In genomic region chr2:106821292-106821691, GRCm38 (mm10) we compare ENCODE assay signal across 25 mouse cellular contexts.
DNase-seq lines count a peak whose midpoint lies in the region; ATAC-seq lines count a peak whose summit lies in the region.
"Had no signal": no experiment of that assay in that cellular context is flagged by ENCODE, and none has a peak within 500 bp of the region (broad histone marks: within the 10 kb centered on the region; RNA-seq: fewer than 3 reads in every experiment).

No protein-coding gene starts in this region.

- H3K27me3 ChIP-seq in intestine, embryonic 14.5 days (replicated peaks; ENCODE audit: control insufficient read depth, insufficient read depth, low read length): no peaks in the 10 kb centered on the region
- H3K27me3 ChIP-seq in intestine, embryonic 16.5 days (replicated peaks; ENCODE audit: control insufficient read depth, insufficient read depth, low read length): no peaks in the 10 kb centered on the region
- no peaks in the 10 kb centered on the region for H3K27me3 ChIP-seq in midbrain, embryonic 12.5 days
- H3K27me3 ChIP-seq in midbrain, embryonic 10.5 days (ENCODE audit: low read depth, poor library complexity, severe bottlenecking): no peaks in the 10 kb centered on the region; the same call in 1 of the 2 replicates
- H3K27me3 ChIP-seq in neural tube, embryonic 14.5 days (ENCODE audit: control insufficient read depth, insufficient read depth, low read length): no peaks in the 10 kb centered on the region
- H3K27me3 ChIP-seq: intestine, embryonic 15.5 days; limb, embryonic 12.5 days; liver, embryonic 15.5 days had no signal

- ATAC-seq in intestine, embryonic 14.5 days (replicated peaks; ENCODE audit: low FRiP score, low TSS enrichment, low read depth): no peak
- no peak for ATAC-seq in intestine, embryonic 16.5 days
- ATAC-seq in midbrain, embryonic 12.5 days (ENCODE audit: low FRiP score, low read depth): 0 out of 2 replicates have a peak, but pooled peaks have one; percentile 25
- ATAC-seq in neural tube, embryonic 14.5 days (ENCODE audit: low read depth): peak; percentile 22; the same call in 1 of the 2 replicates
- ATAC-seq: intestine, embryonic 15.5 days had no signal

- H3K4me2 ChIP-seq in intestine, embryonic 14.5 days (ENCODE audit: low read length): no peak overlapping the region
- no peak overlapping the region for H3K4me2 ChIP-seq in intestine, embryonic 16.5 days (ENCODE audit: low read depth, low read length)
- no peak overlapping the region for H3K4me2 ChIP-seq in midbrain, embryonic 12.5 days (replicated peaks)
- H3K4me2 ChIP-seq in neural tube, embryonic 14.5 days (ENCODE audit: low read depth, low read length): no peak overlapping the region
- H3K4me2 ChIP-seq: hindbrain, embryonic 14.5 days; intestine, embryonic 15.5 days; limb, embryonic 12.5 days; liver, embryonic 15.5 days; lung, embryonic 14.5 days had no signal

- no peak overlapping the region for H3K9ac ChIP-seq in intestine, embryonic 14.5 days (ENCODE audit: low read length)
- H3K9ac ChIP-seq in intestine, embryonic 16.5 days (ENCODE audit: low read depth, low read length): no peak overlapping the region
- no peak overlapping the region for H3K9ac ChIP-seq in midbrain, embryonic 12.5 days (replicated peaks)
- no peak overlapping the region for H3K9ac ChIP-seq in neural tube, embryonic 14.5 days (replicated peaks; ENCODE audit: low read depth, low read length)
- H3K9ac ChIP-seq: hindbrain, embryonic 14.5 days; intestine, embryonic 15.5 days; limb, embryonic 12.5 days; liver, embryonic 15.5 days; lung, embryonic 14.5 days had no signal

- 55% methylated on average over 8 of the region's 8 CpGs for WGBS in intestine, embryonic 14.5 days
- WGBS in intestine, embryonic 16.5 days: 63% methylated on average over 8 of the region's 8 CpGs
- WGBS in midbrain, embryonic 12.5 days: 67% methylated on average over 8 of the region's 8 CpGs
- WGBS in midbrain, embryonic 10.5 days: 73% methylated on average over 8 of the region's 8 CpGs
- WGBS in neural tube, embryonic 14.5 days: 46% methylated on average over 8 of the region's 8 CpGs

- H3K36me3 ChIP-seq in intestine, embryonic 14.5 days (ENCODE audit: control insufficient read depth, insufficient read depth, low read length): no peaks in the 10 kb centered on the region
- no peaks in the 10 kb centered on the region for H3K36me3 ChIP-seq in intestine, embryonic 16.5 days (ENCODE audit: control insufficient read depth, insufficient read depth, low read length)
- H3K36me3 ChIP-seq in midbrain, embryonic 12.5 days: no peaks in the 10 kb centered on the region
- H3K36me3 ChIP-seq in midbrain, embryonic 10.5 days: no peaks in the 10 kb centered on the region
- H3K36me3 ChIP-seq in neural tube, embryonic 14.5 days (ENCODE audit: control insufficient read depth, insufficient read depth, low read length): no peaks in the 10 kb centered on the region
- H3K36me3 ChIP-seq: intestine, embryonic 15.5 days; limb, embryonic 12.5 days; liver, embryonic 15.5 days had no signal

- no peak overlapping the region for H3K27ac ChIP-seq in intestine, embryonic 14.5 days (ENCODE audit: low read depth)
- no peak overlapping the region for H3K27ac ChIP-seq in intestine, embryonic 16.5 days (ENCODE audit: low read length)
- H3K27ac ChIP-seq in midbrain, embryonic 12.5 days (replicated peaks): no peak overlapping the region
- no peak overlapping the region for H3K27ac ChIP-seq in midbrain, embryonic 10.5 days (replicated peaks)
- H3K27ac ChIP-seq in neural tube, embryonic 14.5 days (ENCODE audit: low read depth, low read length): no peak overlapping the region; the same call in 1 of the 2 replicates
- H3K27ac ChIP-seq: hindbrain, embryonic 14.5 days; intestine, embryonic 15.5 days; liver, embryonic 15.5 days; stomach, postnatal 0 days had no signal

- no peaks in the 10 kb centered on the region for H3K9me3 ChIP-seq in intestine, embryonic 14.5 days (ENCODE audit: control insufficient read depth, low read length)
- no peaks in the 10 kb centered on the region for H3K9me3 ChIP-seq in intestine, embryonic 16.5 days (ENCODE audit: control insufficient read depth, low read length)
- no peaks in the 10 kb centered on the region for H3K9me3 ChIP-seq in midbrain, embryonic 12.5 days
- no peaks in the 10 kb centered on the region for H3K9me3 ChIP-seq in midbrain, embryonic 10.5 days (replicated peaks)
- no peaks in the 10 kb centered on the region for H3K9me3 ChIP-seq in neural tube, embryonic 14.5 days (ENCODE audit: control insufficient read depth, low read length)
- H3K9me3 ChIP-seq: intestine, embryonic 15.5 days; limb, embryonic 12.5 days; liver, embryonic 15.5 days had no signal

- peak; percentile 42 for DNase-seq in intestine, embryonic 14.5 days (ENCODE audit: low spot score)
- no peak for DNase-seq in midbrain, embryonic 10.5 days (ENCODE audit: low spot score)
- DNase-seq in neural tube, embryonic 10.5 days (ENCODE audit: extremely low spot score, low spot score): no peak
- no peak for DNase-seq in adrenal gland, postnatal 14 days
- DNase-seq: adrenal gland, postnatal 36 days; B cell, adult 2 months; cerebellum, adult 2 months; cerebellum, postnatal 14 days; gastrocnemius, postnatal 14 days; heart, postnatal 14 days; kidney, postnatal 10 days; lung, embryonic 14.5 days; lung, postnatal 14 days; right cerebral cortex, adult 18-20 months; thymus, adult 18-20 months; thymus, postnatal 25 days had no signal

- H3K4me3 ChIP-seq in intestine, embryonic 14.5 days (ENCODE audit: low read depth, low read length): no peak overlapping the region
- no peak overlapping the region for H3K4me3 ChIP-seq in intestine, embryonic 16.5 days (ENCODE audit: low read length)
- no peak overlapping the region for H3K4me3 ChIP-seq in midbrain, embryonic 12.5 days
- H3K4me3 ChIP-seq in midbrain, embryonic 10.5 days: no peak overlapping the region
- no peak overlapping the region for H3K4me3 ChIP-seq in neural tube, embryonic 14.5 days (ENCODE audit: low read depth, low read length)
- H3K4me3 ChIP-seq: intestine, embryonic 15.5 days; limb, embryonic 12.5 days; liver, embryonic 15.5 days; myocyte had no signal

- peaks cover 13% of the 10 kb centered on the region for H3K4me1 ChIP-seq in intestine, embryonic 14.5 days (replicated peaks; ENCODE audit: control insufficient read depth, insufficient read depth, low read length)
- H3K4me1 ChIP-seq in intestine, embryonic 16.5 days (ENCODE audit: control insufficient read depth, insufficient read depth, low read length): no peaks in the 10 kb centered on the region
- peaks cover 26% of the 10 kb centered on the region for H3K4me1 ChIP-seq in midbrain, embryonic 12.5 days
- H3K4me1 ChIP-seq in midbrain, embryonic 10.5 days: peaks cover 27% of the 10 kb centered on the region
- peaks cover 20% of the 10 kb centered on the region for H3K4me1 ChIP-seq in neural tube, embryonic 14.5 days (ENCODE audit: control insufficient read depth, insufficient read depth, low read length)
- H3K4me1 ChIP-seq: liver, embryonic 15.5 days had no signal

Comparison
In these comparisons a context has a peak if more than half of its experiments do, and no peak if none do; other contexts are left out.
1. ATAC-seq: peak in midbrain, embryonic 12.5 days (single experiment) and neural tube, embryonic 14.5 days (single experiment); none in intestine, embryonic 14.5 days (single experiment) and intestine, embryonic 16.5 days (single experiment).